Mouse (Mus musculus): ENCODE measurements around the gene Elp4. TPM values are rescaled to one million over a fixed set of nuclear protein-coding genes. Genes with fewer than 3 reads are reported as not detected.

The Elp4 gene
- polyA plus RNA-seq, 1 experiment from 2014 or later, result 39.2 TPM

DNA sequence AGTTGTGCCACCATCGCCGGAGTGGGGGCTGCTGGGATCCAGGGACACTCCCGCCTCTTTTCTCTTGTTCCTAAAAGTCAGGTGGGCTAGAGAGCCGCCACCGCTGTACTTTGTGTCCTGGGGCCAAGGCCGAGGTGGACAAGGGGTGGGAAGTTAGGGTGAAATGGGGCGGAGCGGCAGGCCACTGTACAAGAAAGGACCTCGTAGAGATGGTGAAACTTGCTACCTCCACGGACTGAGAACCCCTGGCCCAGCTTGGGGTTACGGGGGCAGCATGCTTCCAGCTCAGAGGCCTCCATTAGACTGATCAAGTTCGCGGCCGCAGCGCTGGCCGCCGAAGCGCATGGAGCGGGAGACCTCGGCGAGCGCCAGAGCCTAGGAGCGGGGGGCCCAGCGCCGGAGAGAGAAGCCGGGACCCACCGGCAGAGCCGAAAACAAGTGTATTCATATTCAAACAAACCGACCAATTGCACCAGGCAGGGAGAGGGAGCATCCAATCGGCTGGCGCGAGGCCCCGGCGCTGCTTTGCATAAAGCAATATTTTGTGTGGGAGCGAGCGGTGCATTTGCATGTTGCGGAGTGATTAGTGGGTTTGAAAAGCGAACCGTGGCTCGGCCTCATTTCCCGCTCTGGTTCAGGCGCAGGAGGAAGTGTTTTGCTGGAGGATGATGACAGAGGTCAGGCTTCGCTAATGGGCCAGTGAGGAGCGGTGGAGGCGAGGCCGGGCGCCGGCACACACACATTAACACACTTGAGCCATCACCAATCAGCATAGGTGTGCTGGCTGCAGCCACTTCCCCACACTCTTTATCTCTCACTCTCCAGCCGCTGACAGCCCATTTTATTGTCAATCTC lies 229.3 kb downstream of the Elp4 start:
- H3K27ac ChIP-seq (replicated peaks; ENCODE audit: low read depth, low read length), result peak overlapping the region; percentile 42
- under 1% methylated on average over 49 of the region's 49 CpGs for WGBS
- DNase-seq (peak; percentile 82), ATAC-seq (ENCODE audit: low FRiP score, low TSS enrichment) (peak; percentile 71)
- H3K9ac ChIP-seq (replicated peaks; ENCODE audit: low read length), result no peak overlapping the region; the same call in 1 of the 2 replicates
- H3K27me3 ChIP-seq (ENCODE audit: control insufficient read depth, insufficient read depth, low read length), result peaks cover 97% of the 10 kb centered on the region
- no peaks in the 10 kb centered on the region for H3K36me3 ChIP-seq (ENCODE audit: control insufficient read depth, insufficient read depth, low read length)
- peaks cover 8% of the 10 kb centered on the region for H3K4me1 ChIP-seq (ENCODE audit: control insufficient read depth, insufficient read depth, low read length)
- peak overlapping the region; percentile 35 for H3K4me3 ChIP-seq (replicated peaks; ENCODE audit: low read depth, low read length)
- H3K9me3 ChIP-seq (ENCODE audit: control insufficient read depth, low read length), result no peaks in the 10 kb centered on the region
- H3K4me2 ChIP-seq (ENCODE audit: low read length), result peak overlapping the region; percentile 54

DNA sequence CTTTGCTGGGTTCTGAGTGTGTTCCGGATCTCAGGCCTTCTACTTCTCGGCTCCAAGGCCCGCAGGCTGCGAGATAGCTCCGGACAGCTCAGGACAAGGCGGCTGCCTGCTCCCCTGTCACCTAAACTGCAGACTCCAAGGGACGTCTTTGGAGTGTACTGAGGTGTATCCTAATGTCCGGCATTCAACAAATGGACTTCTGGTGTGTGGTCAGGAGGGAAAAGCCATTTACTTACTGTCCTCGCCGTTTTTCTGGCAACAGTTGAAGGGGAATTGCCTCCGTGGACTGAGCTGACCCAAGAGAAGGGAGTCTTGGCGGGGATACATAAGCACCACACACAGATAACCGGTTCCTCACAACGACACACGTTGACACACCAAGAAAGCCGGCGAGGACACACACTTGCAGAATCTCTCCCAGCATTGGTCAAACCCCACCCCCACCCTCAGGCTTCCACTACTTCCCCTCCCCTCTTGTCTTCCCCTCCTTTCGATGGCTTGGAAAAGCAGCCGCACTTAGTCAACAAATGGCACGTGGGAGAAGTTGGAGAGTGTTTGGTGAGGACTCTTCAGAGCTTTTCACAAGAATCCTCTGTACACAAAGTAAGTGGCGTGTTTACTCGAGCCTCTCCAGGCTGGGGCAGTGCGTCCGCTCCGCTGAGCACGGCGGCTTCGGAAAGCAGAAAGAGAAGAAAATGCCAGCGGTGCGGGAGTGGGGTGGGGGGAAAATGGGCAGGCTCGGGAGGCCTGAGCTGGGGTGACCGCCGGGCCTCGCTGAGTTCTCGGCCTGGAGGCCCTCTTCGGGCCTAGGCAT lies 230.1 kb downstream of the Elp4 start:
- H3K9ac ChIP-seq (replicated peaks; ENCODE audit: low read length), result no peak overlapping the region; the same call in 1 of the 2 replicates
- peak overlapping the region; percentile 42 for H3K27ac ChIP-seq (replicated peaks; ENCODE audit: low read depth, low read length)
- H3K36me3 ChIP-seq (ENCODE audit: control insufficient read depth, insufficient read depth, low read length), result no peaks in the 10 kb centered on the region
- no peaks in the 10 kb centered on the region for H3K9me3 ChIP-seq (ENCODE audit: control insufficient read depth, low read length)
- H3K4me2 ChIP-seq (ENCODE audit: low read length), result peak overlapping the region; percentile 54
- peaks cover 97% of the 10 kb centered on the region for H3K27me3 ChIP-seq (ENCODE audit: control insufficient read depth, insufficient read depth, low read length)
- 3% methylated on average over 36 of the region's 36 CpGs for WGBS
- peaks cover 8% of the 10 kb centered on the region for H3K4me1 ChIP-seq (ENCODE audit: control insufficient read depth, insufficient read depth, low read length)
- DNase-seq (peak; percentile 47), ATAC-seq (ENCODE audit: low FRiP score, low TSS enrichment) (peak; percentile 12; the same call in 1 of the 2 replicates)
- peak overlapping the region; percentile 35 for H3K4me3 ChIP-seq (replicated peaks; ENCODE audit: low read depth, low read length)

- Histone ChIP-seq H3K9ac (replicated peaks; ENCODE audit: low read length) (no peak overlapping the region), H3K4me3 (replicated peaks; ENCODE audit: low read depth, low read length) (peak overlapping the region; percentile 10; the same call in 1 of the 2 replicates), H3K27ac (replicated peaks; ENCODE audit: low read depth, low read length) (no peak overlapping the region), H3K36me3 (ENCODE audit: control insufficient read depth, insufficient read depth, low read length) (no peaks in the 10 kb centered on the region), H3K9me3 (ENCODE audit: control insufficient read depth, low read length) (no peaks in the 10 kb centered on the region), H3K27me3 (ENCODE audit: control insufficient read depth, insufficient read depth, low read length) (peaks cover 97% of the 10 kb centered on the region), H3K4me1 (ENCODE audit: control insufficient read depth, insufficient read depth, low read length) (peaks cover 12% of the 10 kb centered on the region), H3K4me2 (ENCODE audit: low read length) (peak overlapping the region; percentile 54)
- 2% methylated on average over 10 of the region's 10 CpGs for WGBS
- ATAC-seq (ENCODE audit: low FRiP score, low TSS enrichment) (no peak), DNase-seq (peak; percentile 52)
Measured at GRCm38 (mm10) chr2:105673631-105674060, 230.7 kb downstream of the Elp4 start.

DNA sequence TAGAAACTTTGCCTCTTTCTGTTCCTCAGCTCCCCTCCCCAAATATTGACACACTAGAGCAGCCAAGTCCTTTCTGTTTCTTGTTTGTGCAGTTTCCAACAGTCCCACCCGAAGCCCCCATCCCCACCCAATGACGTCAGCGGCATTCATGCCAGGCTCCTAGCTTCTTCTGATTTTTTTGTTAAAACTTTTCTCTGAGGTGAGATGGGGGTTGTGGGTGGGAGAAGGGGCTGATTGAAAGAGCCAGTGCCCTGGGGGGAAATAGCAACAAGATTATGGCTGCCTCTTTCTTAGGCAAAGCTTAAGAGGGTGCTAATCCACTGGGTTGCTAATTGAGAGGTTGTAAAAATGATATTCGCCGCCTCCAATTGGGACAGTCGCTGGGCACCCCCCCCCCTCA lies 231.3 kb downstream of the Elp4 start:
- Histone ChIP-seq H3K4me1 (ENCODE audit: control insufficient read depth, insufficient read depth, low read length) (peaks cover 15% of the 10 kb centered on the region), H3K36me3 (ENCODE audit: control insufficient read depth, insufficient read depth, low read length) (no peaks in the 10 kb centered on the region), H3K27ac (replicated peaks; ENCODE audit: low read depth, low read length) (no peak overlapping the region), H3K9ac (replicated peaks; ENCODE audit: low read length) (no peak overlapping the region), H3K9me3 (ENCODE audit: control insufficient read depth, low read length) (no peaks in the 10 kb centered on the region), H3K27me3 (ENCODE audit: control insufficient read depth, insufficient read depth, low read length) (peaks cover 99% of the 10 kb centered on the region), H3K4me3 (replicated peaks; ENCODE audit: low read depth, low read length) (peak overlapping the region; percentile 10; the same call in 1 of the 2 replicates), H3K4me2 (ENCODE audit: low read length) (peak overlapping the region; percentile 54)
- no peak for ATAC-seq (ENCODE audit: low FRiP score, low TSS enrichment)
- 2% methylated on average over 6 of the region's 6 CpGs for WGBS
- DNase-seq, result peak; percentile 13

GRCm38 (mm10) chr2:105672596-105672960 lies 231.8 kb downstream of the Elp4 start:
- H3K9ac ChIP-seq (replicated peaks; ENCODE audit: low read length), result no peak overlapping the region; the same call in 1 of the 2 replicates
- H3K27me3 ChIP-seq (ENCODE audit: control insufficient read depth, insufficient read depth, low read length), result peaks cover 99% of the 10 kb centered on the region
- 0 out of 2 replicates have a peak overlapping the region, but pooled peaks have one; percentile 18 for H3K4me3 ChIP-seq (replicated peaks; ENCODE audit: low read depth, low read length)
- H3K9me3 ChIP-seq (ENCODE audit: control insufficient read depth, low read length), result no peaks in the 10 kb centered on the region
- DNase-seq (peak; percentile 31), ATAC-seq (ENCODE audit: low FRiP score, low TSS enrichment) (no peak)
- peaks cover 15% of the 10 kb centered on the region for H3K4me1 ChIP-seq (ENCODE audit: control insufficient read depth, insufficient read depth, low read length)
- H3K36me3 ChIP-seq (ENCODE audit: control insufficient read depth, insufficient read depth, low read length), result no peaks in the 10 kb centered on the region
- WGBS, result 1% methylated on average over 16 of the region's 16 CpGs
- H3K4me2 ChIP-seq (ENCODE audit: low read length), result peak overlapping the region; percentile 21; the same call in 1 of the 2 replicates
- no peak overlapping the region for H3K27ac ChIP-seq (replicated peaks; ENCODE audit: low read depth, low read length)

DNA sequence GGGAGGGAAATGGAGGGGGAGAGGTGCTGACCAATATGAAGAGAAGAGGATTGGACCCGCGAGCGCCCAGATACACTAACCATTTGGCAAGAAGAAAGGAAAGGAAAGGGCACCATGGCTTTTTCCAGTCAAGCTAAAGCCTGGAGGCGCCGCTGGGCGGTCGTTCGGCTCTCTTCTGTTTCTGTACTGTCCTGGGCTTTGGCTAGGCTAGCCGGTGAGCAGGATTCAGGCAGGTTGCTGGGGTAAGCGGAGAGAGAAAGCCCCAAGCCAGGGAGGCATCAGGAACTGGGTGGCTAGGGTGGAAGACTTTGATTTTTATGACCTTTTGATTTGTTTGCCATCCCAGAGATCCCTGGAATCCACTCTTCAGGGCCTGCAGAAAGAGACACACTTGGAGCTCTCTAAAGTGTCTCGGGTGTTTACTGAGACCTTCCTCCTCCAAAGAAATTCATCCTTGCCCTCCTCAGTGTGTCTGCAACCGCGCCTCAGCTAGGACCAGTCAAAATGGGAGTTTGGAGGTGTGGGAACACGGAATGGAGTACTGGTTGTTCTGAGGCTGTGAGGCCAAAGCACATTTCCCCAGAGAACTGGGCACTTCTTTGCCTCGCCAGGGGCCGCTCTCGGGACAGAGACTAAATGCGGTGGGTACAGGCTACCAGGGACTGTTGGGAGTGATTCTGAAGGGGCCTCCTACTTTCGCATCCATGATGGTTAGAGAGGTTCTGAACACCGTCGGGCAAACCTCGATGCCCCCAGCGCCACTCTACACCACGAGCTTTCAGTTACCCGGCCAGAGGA lies 232.4 kb downstream of the Elp4 start:
- Histone ChIP-seq H3K4me3 (replicated peaks; ENCODE audit: low read depth, low read length) (peak overlapping the region; percentile 18; the same call in 1 of the 2 replicates), H3K27ac (replicated peaks; ENCODE audit: low read depth, low read length) (no peak overlapping the region), H3K4me1 (ENCODE audit: control insufficient read depth, insufficient read depth, low read length) (peaks cover 15% of the 10 kb centered on the region), H3K36me3 (ENCODE audit: control insufficient read depth, insufficient read depth, low read length) (no peaks in the 10 kb centered on the region), H3K9ac (replicated peaks; ENCODE audit: low read length) (peak overlapping the region; percentile 16; the same call in 1 of the 2 replicates), H3K27me3 (ENCODE audit: control insufficient read depth, insufficient read depth, low read length) (peaks cover 99% of the 10 kb centered on the region), H3K4me2 (ENCODE audit: low read length) (peak overlapping the region; percentile 21; the same call in 1 of the 2 replicates), H3K9me3 (ENCODE audit: control insufficient read depth, low read length) (no peaks in the 10 kb centered on the region)
- 3% methylated on average over 25 of the region's 25 CpGs for WGBS
- ATAC-seq (ENCODE audit: low FRiP score, low TSS enrichment) (no peak), DNase-seq (peak; percentile 57)

DNA sequence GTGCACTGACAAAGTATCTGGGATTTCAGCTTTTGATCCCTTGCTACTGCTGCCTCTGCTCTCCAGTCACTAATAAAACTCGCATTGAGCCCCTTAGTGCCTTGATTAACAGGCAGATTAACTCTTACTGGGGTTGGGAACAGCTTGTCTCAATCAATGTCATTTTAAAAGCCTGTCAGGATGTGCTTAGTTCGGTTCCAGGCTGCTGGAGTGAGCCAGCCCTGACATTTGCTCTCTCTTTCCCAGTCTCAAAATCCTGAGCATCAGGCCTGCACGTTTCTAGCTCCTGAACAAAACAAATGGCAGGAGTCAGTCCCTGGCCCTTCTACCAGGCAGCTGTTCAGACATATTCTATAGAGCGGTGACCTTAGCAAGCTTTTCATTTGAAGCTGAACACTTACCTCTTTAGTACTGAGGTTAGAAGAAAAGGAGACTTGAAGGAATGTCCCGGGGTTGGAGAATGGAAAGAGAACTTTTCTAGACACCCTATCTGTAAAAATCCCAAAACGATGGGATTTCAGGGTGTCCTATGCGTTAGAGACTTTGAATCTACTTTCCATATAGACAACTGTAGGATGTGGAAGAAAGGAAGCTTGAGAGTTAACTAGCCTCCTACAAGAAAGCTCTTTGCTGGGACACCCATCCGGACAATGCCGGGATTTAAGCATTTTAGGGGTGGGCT lies 233.1 kb downstream of the Elp4 start:
- DNase-seq (peak; percentile 25), ATAC-seq (ENCODE audit: low FRiP score, low TSS enrichment) (no peak)
- Histone ChIP-seq H3K9me3 (ENCODE audit: control insufficient read depth, low read length) (no peaks in the 10 kb centered on the region), H3K4me1 (ENCODE audit: control insufficient read depth, insufficient read depth, low read length) (peaks cover 15% of the 10 kb centered on the region), H3K27ac (replicated peaks; ENCODE audit: low read depth, low read length) (no peak overlapping the region), H3K4me2 (ENCODE audit: low read length) (0 out of 2 replicates have a peak overlapping the region, but pooled peaks have one; percentile 2), H3K27me3 (ENCODE audit: control insufficient read depth, insufficient read depth, low read length) (peaks cover 99% of the 10 kb centered on the region), H3K4me3 (replicated peaks; ENCODE audit: low read depth, low read length) (no peak overlapping the region), H3K36me3 (ENCODE audit: control insufficient read depth, insufficient read depth, low read length) (no peaks in the 10 kb centered on the region), H3K9ac (replicated peaks; ENCODE audit: low read length) (no peak overlapping the region)
- 5% methylated on average over 9 of the region's 9 CpGs for whole genome bisulfite sequencing
